Mouse (Mus musculus): Measurements from ENCODE around the gene Bloc1s6. TPM values are rescaled to one million over a fixed set of nuclear protein-coding genes. Genes with fewer than 3 reads are reported as not detected.

Gene Bloc1s6
- total RNA-seq (2014; fragmentation: Nextera tagmentation) (25.7 and 31.8 TPM in 2 replicates), total RNA-seq (2017) (38.8 and 39.9 TPM in 2 replicates)

- ATAC-seq (replicated peaks; ENCODE audit: poor library complexity, severe bottlenecking): peak; percentile 88
These were observed at the start of gene Bloc1s6 for GRCm38 (mm10) chr2:122737894-122738830. Gene Bloc1s6, plus strand, starts transcription at chr2:122738503.

- no peak for ATAC-seq (replicated peaks; ENCODE audit: poor library complexity, severe bottlenecking)
These were observed 40.8 kb upstream of the Bloc1s6 start for GRCm38 (mm10) chr2:122697526-122697925.

GRCm38 (mm10) chr2:122701012-122701411 lies 37.3 kb upstream of the Bloc1s6 start:
- no peak for ATAC-seq (replicated peaks; ENCODE audit: poor library complexity, severe bottlenecking)

- peak; percentile 36 for ATAC-seq (replicated peaks; ENCODE audit: poor library complexity, severe bottlenecking)
These were observed 36.5 kb upstream of the Bloc1s6 start for GRCm38 (mm10) chr2:122701871-122702180.

GRCm38 (mm10) chr2:122702181-122703036 lies 35.9 kb upstream of the Bloc1s6 start, which contains the start of gene Slc30a4:
Gene Slc30a4, minus strand, starts transcription at chr2:122702663.
- peak; percentile 72 for ATAC-seq (replicated peaks; ENCODE audit: poor library complexity, severe bottlenecking)

GRCm38 (mm10) chr2:122704572-122704971 lies 33.7 kb upstream of the Bloc1s6 start:
- ATAC-seq (replicated peaks; ENCODE audit: poor library complexity, severe bottlenecking): no peak

- no peak for ATAC-seq (replicated peaks; ENCODE audit: poor library complexity, severe bottlenecking)
These were observed 30.2 kb upstream of the Bloc1s6 start for GRCm38 (mm10) chr2:122708080-122708479.

GRCm38 (mm10) chr2:122709156-122709555 lies 29.1 kb upstream of the Bloc1s6 start:
- ATAC-seq (replicated peaks; ENCODE audit: poor library complexity, severe bottlenecking): no peak

GRCm38 (mm10) chr2:122711911-122712310 lies 26.4 kb upstream of the Bloc1s6 start:
- ATAC-seq (replicated peaks; ENCODE audit: poor library complexity, severe bottlenecking): peak; percentile 96

- peak; percentile 67 for ATAC-seq (replicated peaks; ENCODE audit: poor library complexity, severe bottlenecking)
These were observed 25.5 kb upstream of the Bloc1s6 start for GRCm38 (mm10) chr2:122712848-122713247.

- ATAC-seq (replicated peaks; ENCODE audit: poor library complexity, severe bottlenecking): no peak
These were observed 23.1 kb upstream of the Bloc1s6 start for GRCm38 (mm10) chr2:122715148-122715692.

- no peak for ATAC-seq (replicated peaks; ENCODE audit: poor library complexity, severe bottlenecking)
These were observed 21.9 kb upstream of the Bloc1s6 start for GRCm38 (mm10) chr2:122716301-122716842.

- ATAC-seq (replicated peaks; ENCODE audit: poor library complexity, severe bottlenecking): no peak
These were observed 19.1 kb upstream of the Bloc1s6 start for GRCm38 (mm10) chr2:122719232-122719631.

GRCm38 (mm10) chr2:122720564-122720963 lies 17.7 kb upstream of the Bloc1s6 start:
- ATAC-seq (replicated peaks; ENCODE audit: poor library complexity, severe bottlenecking): 0 out of 2 replicates have a peak, but pooled peaks have one; percentile 5

GRCm38 (mm10) chr2:122725604-122726003 lies 12.7 kb upstream of the Bloc1s6 start:
- ATAC-seq (replicated peaks; ENCODE audit: poor library complexity, severe bottlenecking): peak; percentile 76

GRCm38 (mm10) chr2:122731456-122731855 lies 6.8 kb upstream of the Bloc1s6 start:
- ATAC-seq (replicated peaks; ENCODE audit: poor library complexity, severe bottlenecking): no peak

- ATAC-seq (replicated peaks; ENCODE audit: poor library complexity, severe bottlenecking): no peak
These were observed 720 bp downstream of the Bloc1s6 start for GRCm38 (mm10) chr2:122739023-122739422.

- ATAC-seq (replicated peaks; ENCODE audit: poor library complexity, severe bottlenecking): no peak
These were observed 8.2 kb downstream of the Bloc1s6 start for GRCm38 (mm10) chr2:122746461-122746860.

- peak; percentile 98 for ATAC-seq (replicated peaks; ENCODE audit: poor library complexity, severe bottlenecking)
These were observed 15.5 kb downstream of the Bloc1s6 start for GRCm38 (mm10) chr2:122753739-122754343.

- no peak for ATAC-seq (replicated peaks; ENCODE audit: poor library complexity, severe bottlenecking)
These were observed 21.5 kb downstream of the Bloc1s6 start for GRCm38 (mm10) chr2:122759791-122760190.

All from granulocyte monocyte progenitor cell, adult 5-6 weeks (primary cell).